Mouse (Mus musculus): ENCODE measurements around the gene 1700024P04Rik. TPM values are rescaled to one million over a fixed set of nuclear protein-coding genes. Genes with fewer than 3 reads are reported as not detected.
A peak's percentile ranks its signal among the peaks of the same experiment; 100 is the strongest.

The 1700024P04Rik gene
- polyA plus RNA-seq, 1 experiment from 2014 or later = not detected

DNA sequence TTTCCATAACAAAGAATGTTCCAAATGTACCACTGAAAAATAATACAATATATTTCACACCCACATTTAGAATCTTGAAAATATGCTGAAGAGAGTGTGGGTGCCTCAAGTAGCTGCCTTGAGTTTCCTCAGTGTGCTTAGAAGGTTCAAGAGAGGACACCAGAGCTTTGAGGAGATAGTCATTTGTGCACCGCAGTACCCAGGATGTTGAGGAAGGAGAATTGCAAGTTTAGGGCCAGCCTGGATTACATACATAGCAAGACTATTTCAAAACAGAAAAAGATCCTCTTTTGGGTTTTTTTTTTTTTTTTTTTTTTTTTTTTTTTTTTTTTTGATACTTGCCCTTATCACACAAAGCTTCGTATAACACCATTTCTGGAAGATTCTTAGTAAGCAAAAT, 28.2 kb downstream of the 1700024P04Rik start:
- ATAC-seq (ENCODE audit: insufficient read depth, low FRiP score, low read depth) = no peak
- no peak overlapping the region for H3K4me3 ChIP-seq (replicated peaks)
- 90% methylated on average over 2 of the region's 2 CpGs for WGBS

DNA sequence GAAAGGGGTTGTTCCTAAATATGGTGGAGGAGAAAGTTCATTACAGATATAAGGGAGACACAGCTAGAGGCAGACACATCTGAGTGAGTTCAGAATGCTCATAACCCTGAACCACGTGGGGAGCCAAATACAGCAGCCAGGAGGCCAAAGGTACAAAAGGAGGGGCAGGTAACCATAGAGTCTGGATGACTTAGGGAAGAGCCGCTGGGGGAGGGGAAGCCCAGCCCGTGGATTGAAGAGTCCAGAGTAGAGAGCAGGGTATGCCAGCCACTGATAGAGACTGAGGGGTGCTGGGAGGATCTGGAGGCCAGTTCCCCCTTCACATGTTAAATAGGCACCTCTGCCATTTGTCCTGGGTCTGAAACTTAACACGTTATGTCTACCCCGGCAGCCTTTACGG, 28.7 kb downstream of the 1700024P04Rik start:
- Histone ChIP-seq H3K36me3 (no peaks in the 10 kb centered on the region), H3K27me3 (replicated peaks) (no peaks in the 10 kb centered on the region), H3K9me3 (no peaks in the 10 kb centered on the region), H3K9ac (no peak overlapping the region), H3K4me2 (no peak overlapping the region; the same call in 1 of the 2 replicates), H3K27ac (no peak overlapping the region), H3K4me1 (peaks cover 6% of the 10 kb centered on the region; the same call in 1 of the 2 replicates), H3K4me3 (replicated peaks) (no peak overlapping the region)
- 54% methylated on average over 6 of the region's 6 CpGs for WGBS
- ATAC-seq (ENCODE audit: insufficient read depth, low FRiP score, low read depth) = peak; percentile 70; the same call in 1 of the 2 replicates

More for the DNA sequence above, 28.2 kb downstream of the 1700024P04Rik start:
- H3K9ac ChIP-seq = no peak overlapping the region
- H3K27ac ChIP-seq = no peak overlapping the region
- H3K4me1 ChIP-seq = peaks cover 6% of the 10 kb centered on the region; the same call in 1 of the 2 replicates
- H3K36me3 ChIP-seq = no peaks in the 10 kb centered on the region
- H3K9me3 ChIP-seq = no peaks in the 10 kb centered on the region
- H3K27me3 ChIP-seq (replicated peaks) = no peaks in the 10 kb centered on the region
- H3K4me2 ChIP-seq = no peak overlapping the region

DNA sequence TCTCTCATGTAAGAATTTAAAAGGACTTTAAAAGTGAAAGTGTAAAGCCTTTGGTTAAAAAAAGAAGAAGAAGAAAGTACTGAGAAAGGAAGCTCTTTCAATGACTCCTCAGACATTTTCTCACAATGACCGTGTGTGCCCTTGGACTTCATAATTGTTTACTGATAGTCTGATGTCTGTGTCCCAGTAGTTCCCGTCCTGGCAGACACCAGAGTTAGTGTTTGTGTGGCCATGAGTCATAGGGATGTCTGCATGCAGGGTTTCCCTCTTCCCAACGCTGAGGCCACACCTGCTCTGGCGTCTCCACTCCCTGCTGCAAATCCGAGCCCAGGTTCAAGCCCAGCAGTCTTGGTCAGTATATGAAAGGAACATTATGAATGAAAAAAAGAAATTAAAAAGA, 29.1 kb downstream of the 1700024P04Rik start:
- Histone ChIP-seq H3K36me3 (no peaks in the 10 kb centered on the region), H3K4me1 (peaks cover 6% of the 10 kb centered on the region; the same call in 1 of the 2 replicates), H3K27me3 (replicated peaks) (no peaks in the 10 kb centered on the region), H3K4me3 (replicated peaks) (no peak overlapping the region), H3K27ac (no peak overlapping the region), H3K9ac (no peak overlapping the region), H3K4me2 (no peak overlapping the region; the same call in 1 of the 2 replicates), H3K9me3 (no peaks in the 10 kb centered on the region)
- WGBS = 25% methylated on average over 5 of the region's 5 CpGs
- peak; percentile 72 for ATAC-seq (ENCODE audit: insufficient read depth, low FRiP score, low read depth)

DNA sequence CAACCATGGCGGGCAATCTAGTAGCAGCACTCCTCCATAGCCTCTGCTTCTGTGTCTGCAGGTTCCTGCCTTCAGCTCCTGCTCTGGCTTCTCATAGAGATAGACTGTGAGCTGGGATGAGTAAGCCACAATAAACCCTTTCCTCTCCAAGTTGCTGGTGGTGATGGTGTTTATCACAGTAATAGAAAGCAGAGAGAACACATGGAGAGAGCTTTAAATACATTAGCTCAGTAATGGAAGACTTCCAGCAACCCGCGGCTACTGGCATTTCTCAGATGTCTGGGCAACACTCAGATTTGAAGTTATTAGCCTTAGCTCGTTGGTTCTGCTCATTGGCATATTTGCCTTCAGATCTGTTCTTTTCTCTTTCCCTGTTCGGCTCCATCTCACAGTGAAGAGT, 30.5 kb downstream of the 1700024P04Rik start:
- no peak overlapping the region for H3K9ac ChIP-seq
- ATAC-seq (ENCODE audit: insufficient read depth, low FRiP score, low read depth) = no peak

DNA sequence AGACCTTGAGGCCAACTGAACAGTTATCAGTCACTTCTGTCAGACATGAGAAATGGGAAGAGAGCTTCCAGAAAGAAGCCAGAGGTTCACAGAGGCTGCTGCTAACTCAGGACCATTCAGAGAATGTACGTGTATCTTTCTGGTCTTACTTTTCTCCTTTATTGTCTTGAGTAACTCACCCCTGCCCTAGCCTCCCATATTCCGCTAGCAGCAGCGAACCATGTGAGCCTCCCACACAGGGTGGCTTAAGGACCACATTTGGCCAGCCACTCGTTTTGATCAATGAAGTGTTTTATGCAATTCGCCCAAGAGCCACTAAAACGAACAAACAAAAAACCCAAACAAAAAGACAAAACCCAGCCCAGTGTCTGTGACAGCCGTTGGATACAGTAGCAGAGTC, 32.4 kb downstream of the 1700024P04Rik start:
- H3K9me3 ChIP-seq = no peaks in the 10 kb centered on the region
- H3K36me3 ChIP-seq = no peaks in the 10 kb centered on the region
- 63% methylated on average over 7 of the region's 7 CpGs for WGBS
- H3K27ac ChIP-seq = no peak overlapping the region
- ATAC-seq (ENCODE audit: insufficient read depth, low FRiP score, low read depth) = no peak
- no peaks in the 10 kb centered on the region for H3K27me3 ChIP-seq (replicated peaks)
- H3K4me3 ChIP-seq (replicated peaks) = no peak overlapping the region
- H3K9ac ChIP-seq = no peak overlapping the region
- H3K4me1 ChIP-seq = peaks cover 6% of the 10 kb centered on the region; the same call in 1 of the 2 replicates
- H3K4me2 ChIP-seq = no peak overlapping the region

More for the DNA sequence above, 30.5 kb downstream of the 1700024P04Rik start:
- Histone ChIP-seq H3K9me3 (no peaks in the 10 kb centered on the region), H3K4me3 (replicated peaks) (no peak overlapping the region), H3K36me3 (no peaks in the 10 kb centered on the region), H3K4me2 (no peak overlapping the region), H3K27me3 (replicated peaks) (no peaks in the 10 kb centered on the region), H3K27ac (no peak overlapping the region), H3K4me1 (peaks cover 6% of the 10 kb centered on the region; the same call in 1 of the 2 replicates)
- 72% methylated on average over 5 of the region's 5 CpGs for WGBS

DNA sequence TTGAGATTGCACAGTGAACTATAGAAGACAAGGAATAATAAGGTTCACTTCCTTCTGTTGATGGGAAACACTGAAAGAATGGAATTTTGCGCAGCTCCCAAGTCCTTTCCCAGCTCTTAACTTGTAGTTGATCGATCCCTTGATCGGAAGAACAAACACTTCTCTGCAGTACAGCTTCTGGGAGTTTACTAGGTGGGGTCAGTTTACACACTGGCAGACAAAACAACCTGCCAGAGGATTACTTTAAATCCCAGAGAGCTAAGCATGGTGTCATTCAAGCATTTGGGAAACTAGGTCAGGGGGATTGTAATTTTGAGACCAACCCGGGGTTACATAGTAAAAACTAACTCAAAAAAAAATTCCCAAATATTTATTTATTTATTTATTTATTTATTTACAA, 36.2 kb downstream of the 1700024P04Rik start:
- Histone ChIP-seq H3K36me3 (no peaks in the 10 kb centered on the region), H3K9ac (no peak overlapping the region), H3K4me1 (no peaks in the 10 kb centered on the region), H3K27me3 (replicated peaks) (no peaks in the 10 kb centered on the region), H3K4me3 (replicated peaks) (no peak overlapping the region), H3K9me3 (no peaks in the 10 kb centered on the region), H3K4me2 (no peak overlapping the region), H3K27ac (no peak overlapping the region)
- no peak for ATAC-seq (ENCODE audit: insufficient read depth, low FRiP score, low read depth)
- WGBS = 46% methylated on average over 4 of the region's 4 CpGs

DNA sequence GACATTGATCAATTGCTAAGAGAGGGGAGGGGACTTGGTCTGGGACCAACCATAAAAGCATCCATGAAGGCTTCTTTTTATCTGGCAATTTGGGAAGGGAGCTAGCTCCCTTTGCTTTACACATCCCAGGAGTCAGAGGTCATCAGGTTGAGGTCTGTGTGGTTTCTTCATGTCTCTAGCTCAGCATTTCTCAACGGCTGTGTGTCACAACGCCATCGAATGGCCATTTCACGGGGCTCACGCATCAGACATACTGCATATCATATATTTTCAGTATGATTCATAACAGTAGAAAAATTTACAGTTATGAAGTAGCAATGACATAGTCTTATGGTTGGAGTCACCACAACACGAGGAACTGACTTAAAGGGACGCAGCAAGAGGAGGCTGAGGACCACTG, 37.9 kb downstream of the 1700024P04Rik start:
- Histone ChIP-seq H3K9me3 (no peaks in the 10 kb centered on the region), H3K4me2 (no peak overlapping the region), H3K27ac (no peak overlapping the region), H3K9ac (no peak overlapping the region), H3K27me3 (replicated peaks) (no peaks in the 10 kb centered on the region), H3K4me1 (0 out of 2 replicates have a peak, but pooled peaks cover 3% of the 10 kb centered on the region), H3K36me3 (no peaks in the 10 kb centered on the region), H3K4me3 (replicated peaks) (no peak overlapping the region)
- ATAC-seq (ENCODE audit: insufficient read depth, low FRiP score, low read depth) = no peak
- WGBS = 77% methylated on average over 7 of the region's 7 CpGs

DNA sequence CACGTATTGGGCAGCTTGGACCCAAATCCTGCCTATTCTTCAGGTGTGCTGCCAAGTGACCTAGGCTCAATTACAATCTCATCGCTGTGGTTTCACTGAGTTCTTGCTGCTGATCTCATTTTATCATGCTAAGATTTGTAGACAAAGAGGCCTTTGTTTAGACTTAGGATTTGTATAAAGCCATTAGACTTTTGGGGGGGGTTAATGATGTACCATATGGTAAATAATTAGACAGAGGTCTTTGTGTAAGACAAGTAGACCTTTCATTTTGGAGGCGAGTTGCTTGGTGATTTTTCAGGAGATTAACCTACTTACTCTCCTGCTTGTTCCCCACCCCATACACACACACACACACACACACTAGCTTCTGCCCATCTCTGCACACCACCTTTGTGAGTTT, 38.5 kb downstream of the 1700024P04Rik start:
- H3K4me1 ChIP-seq = 0 out of 2 replicates have a peak, but pooled peaks cover 3% of the 10 kb centered on the region
- H3K4me2 ChIP-seq = no peak overlapping the region
- H3K36me3 ChIP-seq = no peaks in the 10 kb centered on the region
- no peak overlapping the region for H3K4me3 ChIP-seq (replicated peaks)
- H3K9ac ChIP-seq = no peak overlapping the region
- no peaks in the 10 kb centered on the region for H3K27me3 ChIP-seq (replicated peaks)
- H3K9me3 ChIP-seq = no peaks in the 10 kb centered on the region
- ATAC-seq (ENCODE audit: insufficient read depth, low FRiP score, low read depth) = no peak
- WGBS = 44% methylated on average over 3 of the region's 3 CpGs
- H3K27ac ChIP-seq = no peak overlapping the region

DNA sequence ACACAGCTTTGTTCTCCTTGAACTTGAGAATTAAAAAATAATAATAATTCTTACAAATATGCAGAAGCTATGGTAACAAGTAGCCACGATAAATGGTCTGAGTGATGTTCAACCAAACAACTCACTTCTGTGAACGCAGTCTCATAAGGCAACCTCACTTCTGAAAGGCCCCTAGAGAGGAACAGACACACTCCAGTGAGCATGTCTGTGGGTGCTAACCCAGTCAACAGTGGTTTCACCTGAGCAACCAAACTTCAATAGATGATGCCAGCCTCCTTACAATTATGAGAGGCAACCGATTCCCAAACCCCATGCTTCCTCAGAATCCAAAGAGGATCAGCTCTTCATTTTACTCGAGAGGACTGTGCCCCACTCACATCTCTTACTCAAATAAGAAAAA, 39.0 kb downstream of the 1700024P04Rik start:
- WGBS = 77% methylated on average over 4 of the region's 4 CpGs
- Histone ChIP-seq H3K4me1 (0 out of 2 replicates have a peak, but pooled peaks cover 3% of the 10 kb centered on the region), H3K27me3 (replicated peaks) (no peaks in the 10 kb centered on the region), H3K36me3 (no peaks in the 10 kb centered on the region), H3K4me2 (no peak overlapping the region), H3K4me3 (replicated peaks) (no peak overlapping the region), H3K9ac (no peak overlapping the region), H3K9me3 (no peaks in the 10 kb centered on the region), H3K27ac (no peak overlapping the region)
- ATAC-seq (ENCODE audit: insufficient read depth, low FRiP score, low read depth) = no peak

DNA sequence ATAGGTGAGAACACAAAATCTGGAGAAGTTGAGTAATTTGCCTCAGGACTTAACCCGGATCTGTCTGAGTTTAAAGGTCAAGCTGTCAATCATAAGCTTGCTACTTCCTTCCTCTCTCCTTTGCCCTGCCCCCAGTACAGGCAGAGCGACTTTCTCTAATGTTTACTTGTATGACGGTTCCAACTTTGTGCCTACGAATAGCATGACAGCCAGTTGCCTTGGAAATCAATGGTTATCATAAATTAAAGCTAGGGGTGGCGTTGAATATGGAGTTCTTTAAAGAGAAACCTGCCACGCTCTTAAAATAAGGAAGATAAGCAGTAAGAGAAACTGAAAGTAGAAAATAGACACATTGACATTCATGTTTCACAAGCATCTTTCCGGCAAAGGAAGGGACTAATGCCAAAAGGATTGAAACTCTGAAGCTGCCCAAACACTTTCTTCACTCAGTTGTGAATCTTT, 39.7 kb downstream of the 1700024P04Rik start:
- Histone ChIP-seq H3K9ac (no peak overlapping the region), H3K9me3 (no peaks in the 10 kb centered on the region), H3K36me3 (no peaks in the 10 kb centered on the region), H3K27ac (peak overlapping the region; percentile 26; the same call in 1 of the 2 replicates), H3K4me1 (0 out of 2 replicates have a peak, but pooled peaks cover 3% of the 10 kb centered on the region), H3K27me3 (replicated peaks) (no peaks in the 10 kb centered on the region), H3K4me2 (peak overlapping the region; percentile 8; the same call in 1 of the 2 replicates), H3K4me3 (replicated peaks) (peak overlapping the region; percentile 22)
- 28% methylated on average over 7 of the region's 7 CpGs for WGBS
- ATAC-seq (ENCODE audit: insufficient read depth, low FRiP score, low read depth) = peak; percentile 59; the same call in 1 of the 2 replicates

DNA sequence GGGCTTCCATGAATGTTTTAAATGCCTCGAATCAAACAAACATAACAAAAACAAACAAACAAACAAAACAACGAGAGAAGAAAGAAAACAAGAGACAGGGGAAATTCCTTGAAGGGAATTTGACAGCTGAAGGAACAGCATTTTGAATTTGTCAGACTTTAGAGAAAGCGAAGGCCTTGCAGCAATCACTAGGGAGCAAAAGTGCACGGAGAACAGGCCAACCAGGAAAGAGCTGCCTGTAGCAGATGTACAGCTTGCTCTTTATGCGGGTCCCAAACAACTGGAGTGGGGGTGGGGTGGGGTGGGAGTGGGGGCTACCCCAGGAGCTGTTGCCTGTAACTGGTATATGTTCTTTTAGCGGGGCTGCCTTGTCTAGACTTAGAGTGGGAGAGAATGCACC, 42.0 kb downstream of the 1700024P04Rik start:
- Histone ChIP-seq H3K9me3 (no peaks in the 10 kb centered on the region), H3K4me2 (peak overlapping the region; percentile 16; the same call in 1 of the 2 replicates), H3K9ac (no peak overlapping the region), H3K4me3 (replicated peaks) (no peak overlapping the region), H3K27ac (peak overlapping the region; percentile 58), H3K36me3 (no peaks in the 10 kb centered on the region), H3K27me3 (replicated peaks) (no peaks in the 10 kb centered on the region), H3K4me1 (0 out of 2 replicates have a peak, but pooled peaks cover 3% of the 10 kb centered on the region)
- 41% methylated on average over 6 of the region's 6 CpGs for WGBS
- no peak for ATAC-seq (ENCODE audit: insufficient read depth, low FRiP score, low read depth)

DNA sequence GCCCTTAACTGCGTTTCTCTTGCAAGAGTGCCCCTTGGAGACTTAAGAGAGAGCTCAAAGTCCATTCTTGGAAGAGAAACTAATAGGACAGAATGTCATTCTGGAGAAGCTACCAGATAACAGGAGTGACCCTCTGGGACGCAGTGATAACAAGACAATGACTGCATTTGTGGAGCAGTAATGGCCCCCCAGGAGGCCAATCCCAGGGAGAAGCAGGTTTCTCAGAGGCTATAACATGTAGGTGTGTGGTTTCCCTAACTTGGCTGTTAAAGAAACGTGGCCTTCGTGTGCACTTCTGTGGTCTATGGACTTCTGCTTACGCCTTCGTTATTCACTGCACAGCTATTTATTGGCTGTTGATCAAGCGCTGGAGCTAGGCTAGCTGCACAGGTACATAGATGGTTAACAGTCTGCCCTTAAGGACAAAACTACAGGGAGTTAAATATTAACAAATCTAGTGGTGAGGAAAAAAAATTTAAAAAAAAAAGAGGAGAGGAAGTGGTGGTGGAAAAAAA, 42.5 kb downstream of the 1700024P04Rik start:
- Histone ChIP-seq H3K4me2 (0 out of 2 replicates have a peak overlapping the region, but pooled peaks have one; percentile 14), H3K9me3 (no peaks in the 10 kb centered on the region), H3K9ac (no peak overlapping the region), H3K27me3 (replicated peaks) (no peaks in the 10 kb centered on the region), H3K36me3 (no peaks in the 10 kb centered on the region), H3K4me3 (replicated peaks) (no peak overlapping the region), H3K27ac (peak overlapping the region; percentile 66; the same call in 1 of the 2 replicates), H3K4me1 (0 out of 2 replicates have a peak, but pooled peaks cover 3% of the 10 kb centered on the region)
- WGBS = 63% methylated on average over 7 of the region's 7 CpGs
- ATAC-seq (ENCODE audit: insufficient read depth, low FRiP score, low read depth) = peak; percentile 81

All from stomach, embryonic 15.5 days (tissue).